Mouse (Mus musculus) kidney, adult 2 months (tissue): Measurements from ENCODE around the gene Fbxo6. TPM values are rescaled to one million over a fixed set of nuclear protein-coding genes. Genes with fewer than 3 reads are reported as not detected.
"Not testable (repeated sequence)": the region's sequence is repeated elsewhere in the genome, so short reads cannot be mapped to it uniquely, and the experiment has no call there.

Experiments used
- DNase-seq: peaks from one replicate; pipeline ENCODE4 v3.0.0; 2021
- H3K27ac ChIP-seq: fragments of 200-500 bp; 2 replicates; pipeline ENCODE4 v1.5.1; 2012; ENCODE audit warnings: low read depth, low read length, control low read depth, inconsistent platforms; ENCODE audit not compliant: insufficient read depth
- H3K27me3 ChIP-seq: fragments of 200-500 bp; replicated peaks from 2 replicates; pipeline ENCODE4 v1.6.1; 2012; ENCODE audit warnings: mild to moderate bottlenecking, moderate library complexity, low read length, inconsistent platforms; ENCODE audit not compliant: control insufficient read depth, insufficient read depth
- H3K36me3 ChIP-seq: fragments of 200-500 bp; 2 replicates; pipeline ENCODE4 v1.6.1; 2012; ENCODE audit warnings: mild to moderate bottlenecking, moderate library complexity, low read length, inconsistent platforms; ENCODE audit not compliant: control insufficient read depth, insufficient read depth
- H3K4me1 ChIP-seq: fragments of 200-500 bp; 2 replicates; pipeline ENCODE4 v1.6.1; 2011; ENCODE audit warnings: low read length; ENCODE audit not compliant: control insufficient read depth, insufficient read depth
- H3K4me3 ChIP-seq: fragments of 200-500 bp; 2 replicates; pipeline ENCODE4 v1.5.1; 2011; ENCODE audit warnings: mild to moderate bottlenecking, low read depth, low read length, control low read depth; ENCODE audit not compliant: insufficient read depth
- CTCF ChIP-seq: fragments of 200-500 bp; conservative IDR thresholded peaks from 2 replicates; pipeline ENCODE4 v1.5.1; 2011; ENCODE audit warnings: low read depth, mild to moderate bottlenecking, control low read depth, low read length, moderate library complexity, mixed read lengths; ENCODE audit not compliant: insufficient read depth, insufficient read length
- POLR2A ChIP-seq: fragments of 200-500 bp; IDR thresholded peaks from one replicate; pipeline ENCODE4 v1.6.1; 2011; ENCODE audit warnings: low read depth, low read length, control low read depth
- WGBS: fragments of 180-500 bp; shearing (Covaris S2); methylation state at CpG from one replicate; pipeline ENCODE4 v1.1.7; 2018; 5-methylcytosine and 5-hydroxymethylcytosine counted together
- polyA plus RNA-seq: library from polyadenylated mRNA; depleted of rRNA; stranded (reverse); fragments of >200 nt; gene quantifications from 2 replicates; pipeline ENCODE4 v1.2.3, GENCODE M21; 2012

The Fbxo6 gene
- polyA plus RNA-seq, 1 experiment = 58.2 TPM

DNA sequence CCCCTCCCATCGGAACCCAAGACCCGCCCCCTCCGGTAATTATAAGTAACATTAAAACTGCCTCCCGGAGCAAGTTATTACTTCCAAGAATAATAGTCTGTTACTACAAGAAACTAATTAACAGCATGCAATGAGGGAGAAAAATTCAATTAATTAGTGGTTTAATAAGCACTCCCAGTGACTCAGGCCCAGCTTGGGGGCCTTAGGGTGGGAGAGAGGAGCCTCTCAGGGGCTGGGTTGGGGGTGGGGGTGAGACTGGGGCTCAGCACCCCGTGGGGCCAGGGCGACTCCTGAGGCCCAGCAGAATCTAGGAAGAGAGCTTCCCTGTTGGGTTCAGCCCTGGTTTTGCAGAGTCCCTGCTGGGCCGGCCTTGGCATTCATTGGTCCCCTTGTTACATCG is 30.4 kb upstream of the Fbxo6 start:
- WGBS = 29% methylated on average over 8 of the region's 8 CpGs
- TF ChIP-seq POLR2A = no peak
- TF ChIP-seq CTCF = no peak
- no peak for DNase-seq

DNA sequence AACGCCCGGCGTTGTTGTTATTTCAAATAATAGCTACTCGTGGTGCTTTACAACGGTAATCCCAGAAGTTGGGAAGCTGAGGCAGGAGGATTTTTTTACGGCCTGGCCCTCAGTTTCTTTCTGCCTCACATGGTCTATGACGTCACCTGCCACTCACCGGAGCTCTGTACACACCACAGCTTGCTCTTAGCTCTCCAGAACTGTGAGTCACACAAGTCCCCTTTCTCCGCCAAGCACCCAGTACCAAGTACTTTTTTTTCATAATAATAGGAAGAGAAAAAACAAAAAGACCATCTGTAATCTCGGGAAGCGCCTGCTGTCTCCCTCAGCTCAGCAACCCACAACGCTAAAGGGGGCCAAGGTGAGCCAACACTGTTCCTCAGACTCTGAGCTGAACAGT is 29.5 kb upstream of the Fbxo6 start:
- TF ChIP-seq CTCF (no peak), POLR2A (no peak)
- no peaks in the 10 kb centered on the region for H3K4me1 ChIP-seq
- H3K4me3 ChIP-seq = no peak overlapping the region
- WGBS = 92% methylated on average over 12 of the region's 12 CpGs
- no peaks in the 10 kb centered on the region for H3K27me3 ChIP-seq
- no peak overlapping the region for H3K27ac ChIP-seq
- no peak for DNase-seq
- no peaks in the 10 kb centered on the region for H3K36me3 ChIP-seq

More for the DNA sequence above, 30.4 kb upstream of the Fbxo6 start:
- Histone ChIP-seq H3K4me1 (no peaks in the 10 kb centered on the region), H3K4me3 (no peak overlapping the region), H3K27me3 (no peaks in the 10 kb centered on the region), H3K27ac (no peak overlapping the region), H3K36me3 (no peaks in the 10 kb centered on the region)

GRCm38 (mm10) chr4:148177716-148178115 is 25.8 kb upstream of the Fbxo6 start:
- H3K36me3 ChIP-seq = no peaks in the 10 kb centered on the region
- no peak for DNase-seq
- TF ChIP-seq CTCF = no peak
- TF ChIP-seq POLR2A = no peak
- H3K4me3 ChIP-seq = no peak overlapping the region
- no peaks in the 10 kb centered on the region; the same call in 1 of the 2 replicates for H3K27me3 ChIP-seq
- no peaks in the 10 kb centered on the region for H3K4me1 ChIP-seq
- no peak overlapping the region for H3K27ac ChIP-seq

GRCm38 (mm10) chr4:148176603-148177002 is 24.7 kb upstream of the Fbxo6 start:
- not testable (repeated sequence) for H3K27ac ChIP-seq, H3K36me3 ChIP-seq, DNase-seq, H3K4me3 ChIP-seq, H3K4me1 ChIP-seq, H3K27me3 ChIP-seq
- 53% methylated on average over 5 of the region's 6 CpGs for WGBS

DNA sequence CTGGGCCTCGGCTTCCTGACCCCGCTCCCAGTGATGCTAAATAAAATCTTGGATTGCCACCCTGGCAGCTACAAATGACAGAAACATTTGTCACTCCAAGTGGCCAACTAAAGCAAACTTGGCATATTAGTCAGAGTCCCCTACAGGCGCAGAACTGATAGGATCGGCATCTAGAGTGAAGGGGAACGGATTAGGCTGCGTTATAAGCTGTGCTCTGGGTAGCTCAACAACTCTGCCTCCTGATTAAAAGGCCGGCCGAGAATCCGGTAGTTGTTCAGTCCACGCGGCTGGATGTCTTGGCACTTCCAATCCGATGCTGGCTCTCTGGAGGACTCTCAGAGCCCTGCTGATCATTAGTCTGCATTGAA is 22.5 kb upstream of the Fbxo6 start:
- DNase-seq = no peak

GRCm38 (mm10) chr4:148173811-148174494 is 22.0 kb upstream of the Fbxo6 start:
- H3K27me3 ChIP-seq = no peaks in the 10 kb centered on the region; the same call in 1 of the 2 replicates

More for the DNA sequence above, 22.5 kb upstream of the Fbxo6 start:
- no peaks in the 10 kb centered on the region; the same call in 1 of the 2 replicates for H3K27me3 ChIP-seq
- no peak for TF ChIP-seq CTCF
- TF ChIP-seq POLR2A = no peak
- H3K27ac ChIP-seq = no peak overlapping the region
- 36% methylated on average over 12 of the region's 12 CpGs for WGBS
- H3K36me3 ChIP-seq = no peaks in the 10 kb centered on the region
- no peaks in the 10 kb centered on the region for H3K4me1 ChIP-seq
- no peak overlapping the region for H3K4me3 ChIP-seq

DNA sequence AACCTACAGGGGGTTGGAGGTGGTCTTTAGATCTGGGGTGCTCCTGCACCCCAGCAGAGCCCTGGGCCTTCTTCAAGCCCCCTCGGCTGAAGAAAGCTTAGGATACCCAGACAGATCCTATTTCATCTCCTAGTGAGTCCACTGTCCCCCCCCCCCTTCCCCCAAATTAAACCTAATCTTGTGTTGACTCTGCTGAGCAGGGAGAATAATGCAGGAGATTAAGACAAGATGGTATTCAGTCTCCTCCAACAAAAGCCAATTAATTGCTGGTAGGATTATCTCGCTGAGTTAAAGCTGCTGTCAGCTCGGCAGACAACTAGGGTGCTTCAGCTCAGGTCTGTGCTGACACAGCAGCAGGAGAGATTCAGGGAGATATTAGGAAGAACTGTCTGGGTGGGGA is 19.3 kb upstream of the Fbxo6 start:
- TF ChIP-seq CTCF (no peak), POLR2A (no peak)
- no peaks in the 10 kb centered on the region for H3K36me3 ChIP-seq
- no peaks in the 10 kb centered on the region; the same call in 1 of the 2 replicates for H3K27me3 ChIP-seq
- DNase-seq = no peak
- 58% methylated on average over 3 of the region's 3 CpGs for WGBS
- H3K4me1 ChIP-seq = no peaks in the 10 kb centered on the region
- H3K27ac ChIP-seq = no peak overlapping the region
- H3K4me3 ChIP-seq = no peak overlapping the region

More at GRCm38 (mm10) chr4:148173811-148174494, 22.0 kb upstream of the Fbxo6 start:
- H3K4me1 ChIP-seq = no peaks in the 10 kb centered on the region
- H3K36me3 ChIP-seq = no peaks in the 10 kb centered on the region
- 3% methylated on average over 30 of the region's 30 CpGs for WGBS
- no peak for TF ChIP-seq POLR2A
- TF ChIP-seq CTCF = no peak
- no peak overlapping the region for H3K4me3 ChIP-seq
- H3K27ac ChIP-seq = no peak overlapping the region
- DNase-seq = no peak

DNA sequence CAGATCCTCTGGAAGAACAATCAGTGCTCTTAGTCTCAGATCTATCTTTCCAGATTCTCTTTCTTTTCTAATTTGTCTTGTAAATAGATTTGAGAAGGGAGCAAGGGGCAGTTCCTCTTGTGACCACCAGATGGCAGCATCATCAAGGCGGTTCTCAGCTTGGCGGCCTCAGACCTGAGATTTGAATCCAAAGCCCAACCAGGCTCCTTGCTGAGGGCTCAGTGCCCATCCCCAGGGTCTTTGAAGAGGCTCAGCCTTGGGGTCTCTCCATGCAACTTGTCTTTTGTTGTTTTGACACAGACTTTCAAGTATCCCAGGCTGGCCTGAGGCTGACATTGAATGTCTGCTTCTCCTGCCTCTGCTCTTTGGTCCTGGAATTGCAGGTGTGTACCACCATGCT is 18.9 kb upstream of the Fbxo6 start:
- WGBS = 3% methylated on average over 2 of the region's 2 CpGs
- no peaks in the 10 kb centered on the region; the same call in 1 of the 2 replicates for H3K27me3 ChIP-seq
- no peaks in the 10 kb centered on the region for H3K4me1 ChIP-seq
- no peak overlapping the region for H3K27ac ChIP-seq
- TF ChIP-seq POLR2A (no peak), CTCF (peak; percentile 91)
- peak; percentile 54 for DNase-seq
- H3K4me3 ChIP-seq = no peak overlapping the region
- no peaks in the 10 kb centered on the region for H3K36me3 ChIP-seq
